Mouse (Mus musculus): ENCODE measurements around the gene Vmn1r72. TPM values are rescaled to one million over a fixed set of nuclear protein-coding genes. Genes with fewer than 3 reads are reported as not detected.
"Not testable (repeated sequence)": the region's sequence is repeated elsewhere in the genome, so short reads cannot be mapped to it uniquely, and the experiment has no call there.

Vmn1r72 gene
- total RNA-seq (2021), result not detected
- long read RNA-seq, experiment 1, result 0 reads
- long read RNA-seq, experiment 2, result 0 reads

DNA sequence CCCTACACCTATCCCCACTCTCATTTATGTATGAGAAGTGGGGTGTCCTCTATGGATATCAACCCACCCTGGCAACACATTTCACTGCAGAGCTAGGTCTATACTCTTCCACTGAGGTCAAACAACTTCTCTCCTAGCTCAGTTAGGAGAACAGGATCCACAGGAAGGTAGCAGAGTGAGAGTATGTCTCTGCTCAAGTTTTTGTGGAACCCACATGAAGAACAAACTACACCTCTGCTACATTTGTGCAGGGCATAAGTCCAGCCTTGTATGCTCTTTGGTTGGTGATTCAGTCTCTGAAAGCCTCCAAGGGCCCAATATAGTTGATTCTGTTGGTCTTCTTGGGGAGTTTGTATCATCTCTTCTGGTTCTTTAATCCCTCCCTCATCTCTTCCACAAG, at the start of gene Vmn1r72:
Vmn1r72 (minus strand) TSS at position 101 of the 400 bp plus-strand sequence.
- DNase-seq, result not testable (repeated sequence)

GRCm38 (mm10) chr7:11617082-11617481, 62.9 kb downstream of the Vmn1r72 start:
- not testable (repeated sequence) for DNase-seq

Other genes starting within 250 kb of the Vmn1r72 start
- gene Zscan4-ps2, start 165.8 kb downstream of the Vmn1r72 start, total RNA-seq (2021), result not detected
- not detected for gene Zscan4-ps3, start 70.8 kb downstream of the Vmn1r72 start, total RNA-seq (2021)
- not detected for gene Vmn1r73, start 50.1 kb upstream of the Vmn1r72 start, total RNA-seq (2021)
- gene Vmn1r74, start 153.8 kb upstream of the Vmn1r72 start, total RNA-seq (2021), result not detected
- gene Vmn1r75, start 194.5 kb upstream of the Vmn1r72 start, total RNA-seq (2021), result not detected

Measured in heart, adult 18-20 months (tissue).